Mouse (Mus musculus) inflammation-experienced regulatory T-cells, adult 6 months (primary cell): ENCODE measurements around the gene Gm38655. TPM values are rescaled to one million over a fixed set of nuclear protein-coding genes. Genes with fewer than 3 reads are reported as not detected.

ENCODE experiments used
- ATAC-seq: one replicate; pipeline ENCODE4 v1.8.0; 2017
- polyA plus RNA-seq, 3 experiments: library from polyadenylated mRNA; unstranded; fragments of 100-300 nt; shearing (Covaris generic); gene quantifications; one replicate each; pipeline ENCODE4 v1.2.1; 2017

Gene Gm38655
- not detected for polyA plus RNA-seq

- no peak for ATAC-seq
These were observed at the start of gene Gm38655 for GRCm38 (mm10) chr17:25175411-25175810. Gene Gm38655, minus strand, starts transcription at chr17:25175471.

DNA sequence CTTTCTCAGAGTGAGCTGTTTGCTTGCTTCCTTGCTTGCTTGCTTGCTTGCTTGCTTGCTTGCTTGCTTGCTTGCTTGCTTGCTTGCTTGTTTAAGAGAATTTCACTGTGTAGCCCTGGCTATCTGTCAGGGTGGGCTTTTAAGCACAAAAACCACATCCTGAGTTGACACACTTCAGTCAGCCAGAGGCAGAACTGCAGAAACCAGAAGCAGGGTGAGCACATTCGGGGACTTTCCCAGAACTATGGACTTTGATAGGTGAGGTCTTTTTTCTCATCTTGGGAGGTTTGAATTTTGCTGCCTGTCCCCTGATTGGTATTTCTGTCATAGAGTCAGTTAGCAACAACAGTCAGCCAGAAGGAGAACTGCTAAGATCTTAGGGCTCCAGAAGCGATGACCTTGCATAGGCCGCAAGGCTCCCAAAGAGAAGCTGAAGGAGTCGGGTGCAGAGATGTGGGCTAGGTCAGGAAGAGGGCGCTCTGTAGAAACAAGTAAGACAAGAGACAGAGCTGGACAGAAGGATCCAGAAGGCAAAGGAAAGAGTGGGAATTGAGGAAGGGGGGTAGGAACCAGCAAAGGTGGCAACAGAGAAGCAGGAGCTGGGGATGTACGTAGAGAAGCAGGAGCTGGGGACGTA is 49.4 kb upstream of the Gm38655 start:
- ATAC-seq, result peak; percentile 86

DNA sequence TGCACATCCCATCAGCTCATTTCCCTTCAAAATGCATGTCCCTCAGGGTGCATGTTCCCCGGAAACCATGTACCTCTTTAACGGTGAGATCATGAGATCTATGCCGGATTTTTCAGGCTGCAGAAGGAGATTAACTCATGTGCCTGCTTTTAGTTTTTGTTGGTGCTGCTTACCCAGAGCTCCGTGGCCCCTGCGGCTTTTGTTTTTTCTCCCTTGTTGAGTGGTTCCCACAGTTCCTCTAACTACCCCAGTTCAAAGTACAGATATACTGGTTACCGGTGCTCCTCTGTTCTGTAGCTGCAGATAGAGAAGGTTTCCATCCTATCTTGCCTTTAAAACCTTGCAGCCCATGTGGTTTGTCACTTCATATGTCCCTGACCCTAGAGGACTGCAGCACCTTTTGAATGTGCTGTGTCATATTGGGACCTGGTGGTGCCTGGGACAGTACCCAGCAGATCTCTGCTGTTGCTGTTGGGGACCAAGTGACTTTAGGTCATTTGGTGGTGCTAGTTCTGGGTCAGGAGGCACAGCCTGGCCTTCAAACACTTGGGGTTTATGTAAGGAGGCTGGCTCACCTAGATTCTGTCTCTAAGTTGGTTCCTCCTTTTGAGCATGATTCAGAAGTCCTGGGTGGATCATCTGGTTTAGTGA is 47.8 kb upstream of the Gm38655 start:
- peak; percentile 2 for ATAC-seq

GRCm38 (mm10) chr17:25222504-25222940 is 47.3 kb upstream of the Gm38655 start:
- peak; percentile 41 for ATAC-seq

DNA sequence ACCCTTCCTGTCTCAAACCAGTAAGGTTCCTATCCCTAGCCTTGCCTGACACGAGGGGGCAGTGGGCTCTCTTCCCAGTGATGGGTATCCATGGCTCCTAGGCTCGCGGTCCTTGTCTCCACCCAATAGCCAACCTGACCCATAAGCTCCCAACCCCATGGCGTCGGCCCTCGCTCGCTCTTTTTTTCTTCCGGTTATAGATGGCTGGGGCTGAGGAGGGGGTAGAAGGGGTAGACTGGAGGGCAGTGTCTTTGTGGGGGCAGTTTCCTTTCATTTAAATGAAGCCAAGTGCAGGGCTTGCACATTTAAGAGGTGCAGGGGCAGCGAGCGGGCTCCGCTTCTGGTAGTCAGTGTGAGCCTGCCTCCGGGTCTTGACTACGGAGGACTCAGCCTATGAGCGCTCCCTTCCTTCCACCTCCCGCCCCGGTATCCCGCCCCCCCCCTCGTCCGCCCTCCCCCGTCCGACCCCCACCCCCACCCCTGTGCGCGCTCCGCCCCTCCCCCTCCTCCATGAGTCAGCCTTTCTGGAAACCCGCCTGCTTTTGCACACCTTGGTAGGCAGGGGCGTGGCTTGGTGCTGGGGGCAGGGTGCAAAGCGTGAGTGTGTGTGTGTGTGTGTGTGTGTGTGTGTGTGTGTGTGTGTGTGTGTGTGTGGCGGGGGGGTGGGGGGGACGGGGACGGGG is 46.7 kb upstream of the Gm38655 start:
- peak; percentile 8 for ATAC-seq

DNA sequence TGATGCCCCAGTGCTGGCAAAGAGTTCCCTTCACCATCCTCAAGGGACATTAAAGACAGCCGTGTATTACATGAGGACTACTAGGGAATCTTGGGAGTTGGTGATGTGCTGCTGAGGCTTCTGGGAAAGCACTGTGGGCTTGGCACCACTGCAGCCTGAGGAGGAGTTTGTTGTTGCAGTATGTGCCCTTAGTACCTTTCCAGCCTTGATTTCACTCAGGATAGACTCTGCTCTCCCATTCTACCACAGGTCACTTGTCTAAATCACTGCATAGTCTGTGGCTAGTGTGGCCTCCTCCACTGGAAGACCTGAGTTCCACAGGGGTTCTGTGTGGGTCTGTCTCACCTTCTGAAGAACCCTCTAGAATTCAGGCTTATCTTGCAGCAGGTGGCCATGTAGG is 45.5 kb upstream of the Gm38655 start:
- ATAC-seq, result no peak

GRCm38 (mm10) chr17:25219492-25220295 is 44.4 kb upstream of the Gm38655 start:
- peak; percentile 46 for ATAC-seq

GRCm38 (mm10) chr17:25218967-25219366 is 43.7 kb upstream of the Gm38655 start:
- ATAC-seq, result no peak

DNA sequence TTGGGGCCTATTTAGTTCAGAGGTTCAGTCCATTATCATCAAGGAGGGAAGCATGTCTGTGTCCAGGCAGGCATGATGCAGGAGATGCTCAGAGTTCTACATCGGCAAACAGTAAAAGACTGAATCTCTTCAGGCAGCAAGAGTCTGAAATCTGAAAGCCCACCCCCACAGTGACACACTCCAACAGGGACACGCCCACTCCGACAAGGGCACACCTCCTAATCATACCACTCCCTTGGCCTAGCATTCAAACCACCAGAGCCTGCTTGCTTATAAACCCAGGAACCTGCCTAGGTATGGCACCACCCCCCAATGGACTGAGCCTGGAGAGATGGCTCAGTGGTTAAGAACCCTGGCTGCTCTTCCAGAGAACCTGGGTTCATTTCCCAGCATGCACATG is 40.2 kb upstream of the Gm38655 start:
- no peak for ATAC-seq

DNA sequence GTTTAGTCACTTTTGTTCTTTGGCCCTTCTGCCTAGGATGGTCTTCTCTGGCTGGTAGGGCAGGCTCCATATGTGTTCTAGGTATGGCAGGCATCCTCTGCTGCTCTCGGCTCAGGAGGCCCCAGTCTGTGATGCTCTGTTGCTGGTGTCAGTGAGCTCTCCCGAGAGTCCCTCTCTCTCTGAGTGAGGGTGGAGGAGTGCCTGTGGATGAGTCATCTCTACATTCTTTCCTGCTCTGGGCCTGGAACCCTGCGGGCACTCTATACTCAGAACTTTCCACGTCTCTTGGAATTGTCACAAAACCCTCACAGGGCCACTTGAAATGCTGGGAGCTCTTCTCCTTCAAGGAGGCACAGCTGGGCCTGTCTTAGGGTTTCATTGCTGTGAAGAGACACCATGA is 36.4 kb upstream of the Gm38655 start:
- no peak for ATAC-seq

DNA sequence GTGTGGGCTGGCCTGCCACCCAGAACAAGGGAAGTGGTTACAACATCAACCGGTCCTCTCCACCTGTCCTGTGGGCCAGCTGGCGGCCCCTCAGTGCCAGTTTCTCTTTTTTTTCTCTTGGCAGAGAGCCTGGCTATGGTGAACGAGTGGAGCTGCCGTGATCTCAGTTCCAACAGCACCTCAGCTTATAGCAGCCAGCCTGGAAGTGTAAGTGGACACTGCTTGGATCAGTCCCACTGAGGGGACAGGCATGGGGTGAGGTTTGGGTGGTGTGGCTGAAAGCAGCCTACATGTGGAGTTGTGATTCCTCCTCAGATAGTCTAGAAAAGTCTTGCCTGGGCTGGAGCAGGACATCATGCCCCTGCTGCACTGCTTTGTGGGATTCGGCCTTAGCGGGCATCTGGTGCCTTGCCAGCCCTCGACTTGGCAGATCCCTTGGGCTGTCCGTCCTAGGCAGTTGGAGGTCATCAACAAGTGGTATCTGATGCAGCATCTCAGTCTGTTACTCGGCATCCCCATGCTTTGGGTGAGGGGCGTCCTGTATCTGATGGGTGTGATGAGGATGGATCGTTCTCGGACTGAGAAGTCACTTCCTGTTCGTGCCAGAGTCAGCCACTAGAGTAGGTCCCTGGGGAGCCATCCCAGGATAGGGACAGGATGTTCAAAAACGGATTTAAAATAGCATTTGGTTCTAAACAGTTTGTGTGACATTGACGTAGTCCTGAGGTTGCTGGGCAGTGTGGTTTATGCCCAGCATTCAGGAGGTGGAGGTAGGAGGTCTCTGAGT is 35.6 kb upstream of the Gm38655 start:
- no peak for ATAC-seq

- ATAC-seq, result no peak
These were observed 34.7 kb upstream of the Gm38655 start for GRCm38 (mm10) chr17:25210006-25210405.

DNA sequence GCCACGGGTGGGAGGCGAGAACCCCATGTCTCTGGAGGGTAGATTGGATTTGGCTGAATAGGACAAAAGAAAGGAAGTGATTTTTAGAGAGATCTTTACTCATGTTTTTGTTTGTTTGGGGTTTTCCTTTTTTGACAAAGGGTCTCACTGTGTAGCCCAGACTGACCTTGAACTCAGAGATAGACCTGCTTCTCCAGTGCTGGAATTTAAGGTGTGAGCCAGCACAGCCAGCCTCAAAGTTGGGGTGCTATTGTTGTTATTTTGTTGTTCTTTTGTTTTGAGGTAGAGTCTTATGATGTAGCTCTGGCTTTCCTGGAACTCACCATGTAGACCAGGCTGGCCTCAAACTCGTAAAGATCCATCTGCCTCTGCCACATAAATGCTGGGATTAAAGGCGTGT is 27.1 kb upstream of the Gm38655 start:
- no peak for ATAC-seq

GRCm38 (mm10) chr17:25189091-25189490 is 13.8 kb upstream of the Gm38655 start:
- ATAC-seq, result no peak

DNA sequence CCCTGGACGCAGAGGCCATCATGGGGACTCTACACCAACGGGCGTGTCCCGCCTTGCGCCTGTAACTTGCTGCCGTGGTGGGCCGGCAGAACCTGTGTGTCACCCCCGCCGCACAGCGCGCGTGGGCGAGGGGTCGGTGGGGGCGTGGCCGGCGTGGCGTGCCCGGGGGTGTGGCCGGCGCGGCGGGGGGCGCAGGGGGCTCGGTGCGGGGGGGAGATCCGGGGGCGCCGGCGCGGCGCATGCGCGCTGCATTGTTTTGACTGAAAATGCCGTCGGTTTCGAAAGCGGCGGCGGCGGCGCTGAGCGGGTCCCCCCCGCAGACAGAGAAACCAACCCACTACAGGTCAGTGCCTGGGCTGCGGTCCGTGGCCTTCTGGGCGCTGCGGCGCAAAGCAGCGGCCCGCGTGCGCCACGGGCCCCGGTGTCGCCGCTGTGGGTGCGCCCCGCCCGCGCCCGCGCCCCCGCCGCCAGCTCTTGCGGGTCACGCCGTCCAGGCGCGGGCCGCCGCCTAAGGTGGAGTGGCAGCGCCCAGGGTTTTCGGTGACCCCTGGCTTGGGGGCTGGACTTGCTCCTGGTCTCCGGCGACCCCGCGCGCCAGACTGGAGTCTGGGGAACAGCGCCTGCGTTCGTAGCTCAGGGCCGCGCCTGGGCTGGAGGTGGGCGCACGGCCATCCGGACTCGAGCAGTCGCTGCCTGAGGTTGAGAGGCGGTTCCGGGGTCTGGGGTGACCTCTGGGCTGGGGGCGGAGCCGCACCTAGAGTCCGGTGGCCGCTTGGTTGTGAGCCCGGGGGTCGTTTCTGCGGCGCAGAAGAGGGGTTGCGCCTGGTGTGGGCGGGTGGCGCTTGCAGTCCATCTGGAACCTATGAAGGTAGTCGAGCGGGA is 13.1 kb upstream of the Gm38655 start, which contains the start of gene Unkl:
Unkl (plus strand) TSS at position 248 of the 882 bp plus-strand sequence.
- ATAC-seq, result peak; percentile 20

GRCm38 (mm10) chr17:25187784-25188149 is 12.5 kb upstream of the Gm38655 start:
- ATAC-seq, result no peak

DNA sequence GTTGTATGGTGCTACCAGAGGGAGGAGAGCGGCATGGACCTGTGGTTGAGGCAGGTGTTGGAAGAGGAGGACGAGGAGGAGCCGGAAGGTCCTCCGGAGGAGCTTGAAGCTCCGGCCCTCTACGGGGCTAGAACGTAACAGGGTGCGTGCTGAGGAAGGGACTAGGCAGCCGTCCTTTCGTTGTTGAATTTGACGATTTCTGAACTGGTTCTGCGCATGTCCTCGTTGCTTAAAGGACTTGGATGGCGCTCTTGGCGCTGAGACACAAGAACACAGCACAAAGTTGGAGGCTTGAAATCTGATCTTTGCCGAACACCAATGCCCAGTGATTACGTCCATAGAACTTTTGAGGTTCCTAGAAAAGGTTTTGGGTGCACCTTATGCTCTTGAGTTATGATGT is 9.7 kb upstream of the Gm38655 start:
- ATAC-seq, result no peak

GRCm38 (mm10) chr17:25184129-25184691 is 8.9 kb upstream of the Gm38655 start, which contains the start of gene BC003965:
Gene BC003965, plus strand, starts transcription at chr17:25184554.
- peak; percentile 91 for ATAC-seq

GRCm38 (mm10) chr17:25183232-25183631 is 8.0 kb upstream of the Gm38655 start:
- no peak for ATAC-seq

DNA sequence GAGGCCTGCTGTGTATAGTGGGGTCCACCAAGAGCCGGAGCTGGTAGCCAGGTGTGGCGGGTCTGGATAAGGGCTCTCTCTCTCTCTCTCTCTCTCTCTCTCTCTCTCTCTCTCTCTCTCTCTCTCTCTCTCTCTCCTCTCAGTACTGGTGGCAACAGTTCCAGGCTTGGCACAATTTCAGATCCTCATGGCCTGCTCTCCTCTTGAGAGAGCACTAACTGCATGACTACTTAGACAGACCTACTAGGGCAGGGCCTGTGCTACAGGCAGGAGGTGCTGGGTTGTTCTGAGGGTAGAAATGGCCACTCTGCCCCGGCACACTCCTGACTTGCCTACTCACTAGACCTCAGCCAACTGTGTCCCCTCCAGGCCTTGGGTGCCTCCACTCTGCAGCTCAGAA is 2.7 kb downstream of the Gm38655 start:
- no peak for ATAC-seq

DNA sequence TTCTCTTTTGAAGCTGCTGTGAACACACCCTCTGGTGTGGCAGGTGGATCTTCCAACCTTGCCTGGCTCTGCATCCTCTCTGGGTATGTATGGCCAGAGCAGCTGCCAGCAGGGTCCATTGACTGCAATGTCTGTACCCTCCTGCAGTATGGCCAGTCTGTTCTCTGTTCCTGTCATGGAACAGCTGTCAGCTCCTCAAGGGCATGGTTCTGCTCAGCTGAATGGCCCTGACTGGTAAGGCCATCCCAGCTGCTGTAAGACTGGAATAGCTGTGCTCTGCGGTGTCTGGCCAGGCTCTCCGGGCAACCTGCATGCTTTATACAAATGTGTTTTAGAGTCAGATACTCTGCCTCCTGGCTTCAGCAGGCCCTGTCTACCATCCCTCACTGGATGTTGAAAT is 5.6 kb downstream of the Gm38655 start:
- no peak for ATAC-seq
